Mouse (Mus musculus) CH12.LX (cell line): Measurements from ENCODE around the gene Olfr1443.

Experiments used
- CTCF ChIP-seq, 2 experiments: IDR thresholded peaks in 1 of 2; conservative IDR thresholded peaks in 1 of 2; 2 replicates each; pipeline ENCODE4 v1.5.1; 2011 to 2012; ENCODE audit warnings: low read depth in 2 of 2, low read length in 2 of 2, improper control_type of control experiment in 1 of 2, inconsistent platforms in 1 of 2, mild to moderate bottlenecking in 1 of 2, moderate library complexity in 1 of 2
- EP300 ChIP-seq: IDR thresholded peaks from 2 replicates; pipeline ENCODE4 v1.6.1; 2011; ENCODE audit warnings: low read length, improper control_type of control experiment
- KAT2A ChIP-seq: IDR thresholded peaks from 2 replicates; pipeline ENCODE4 v1.6.1; 2012; ENCODE audit warnings: low read length, improper control_type of control experiment, inconsistent platforms; ENCODE audit not compliant: insufficient replicate concordance
- MAZ ChIP-seq: IDR thresholded peaks from 2 replicates; pipeline ENCODE4 v1.6.1; 2012; ENCODE audit warnings: low read depth, mild to moderate bottlenecking, inconsistent platforms, low read length, improper control_type of control experiment, moderate library complexity
- MEF2A ChIP-seq: IDR thresholded peaks from 2 replicates; pipeline ENCODE4 v1.6.1; 2014; ENCODE audit warnings: low read depth, mild to moderate bottlenecking, inconsistent platforms, low read length, improper control_type of control experiment, borderline replicate concordance
- PAX5 ChIP-seq: IDR thresholded peaks from 2 replicates; pipeline ENCODE4 v1.6.1; 2012; ENCODE audit warnings: low read length, inconsistent platforms, mixed read lengths
- POLR2A ChIP-seq: IDR thresholded peaks from 2 replicates; pipeline ENCODE4 v1.6.1; 2011; ENCODE audit warnings: low read depth, mild to moderate bottlenecking, improper control_type of control experiment, low read length
- USF1 ChIP-seq: IDR thresholded peaks from 2 replicates; pipeline ENCODE4 v1.6.1; 2014; ENCODE audit warnings: low read depth, mild to moderate bottlenecking, inconsistent platforms, low read length, improper control_type of control experiment
- ZC3H11A ChIP-seq: IDR thresholded peaks from 2 replicates; pipeline ENCODE4 v1.6.1; 2012; ENCODE audit warnings: low read depth, mild to moderate bottlenecking, inconsistent platforms, low read length, improper control_type of control experiment
- ZNF384 ChIP-seq: IDR thresholded peaks from 2 replicates; pipeline ENCODE4 v1.6.1; 2012; ENCODE audit warnings: low read depth, low read length, improper control_type of control experiment, inconsistent platforms

DNA sequence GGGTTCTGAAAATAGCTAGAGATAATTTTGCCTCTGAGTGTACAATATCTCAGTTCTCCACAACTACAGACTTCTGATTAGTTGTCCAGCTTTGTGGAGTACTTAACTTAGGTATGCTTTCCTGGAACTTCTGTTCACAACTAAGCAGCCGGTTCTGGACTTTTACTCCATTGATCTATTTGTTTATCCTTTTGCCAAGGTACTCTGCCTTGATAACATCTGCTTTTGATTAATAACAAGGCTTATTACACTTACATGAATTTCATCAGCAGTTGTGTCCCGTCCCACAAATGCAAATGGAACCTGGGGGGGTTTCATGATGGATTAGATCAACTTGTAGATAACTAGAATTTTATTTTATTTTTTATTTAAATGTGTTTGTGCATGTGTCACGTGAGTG, 41.0 kb upstream of the Olfr1443 start:
- TF ChIP-seq CTCF (conservative IDR thresholded peaks at IDR 0.05 in 1 of 2, IDR thresholded peaks at IDR 0.05 in 1 of 2; ENCODE audit: low read depth in 2 of 2, low read length in 2 of 2) = no peak
- no peak for TF ChIP-seq POLR2A
- no peak for TF ChIP-seq USF1
- TF ChIP-seq EP300 = no peak
- no peak for TF ChIP-seq ZC3H11A
- TF ChIP-seq ZNF384 = no peak
- TF ChIP-seq MEF2A = no peak
- no peak for TF ChIP-seq MAZ
- no peak for TF ChIP-seq KAT2A
- no peak for TF ChIP-seq PAX5
